Mouse (Mus musculus): ENCODE results near the gene Trem3. TPM values are rescaled to one million over a fixed set of nuclear protein-coding genes. Genes with fewer than 3 reads are reported as not detected.

The Trem3 gene
- polyA plus RNA-seq, 1 experiment from 2014 or later: not detected

DNA sequence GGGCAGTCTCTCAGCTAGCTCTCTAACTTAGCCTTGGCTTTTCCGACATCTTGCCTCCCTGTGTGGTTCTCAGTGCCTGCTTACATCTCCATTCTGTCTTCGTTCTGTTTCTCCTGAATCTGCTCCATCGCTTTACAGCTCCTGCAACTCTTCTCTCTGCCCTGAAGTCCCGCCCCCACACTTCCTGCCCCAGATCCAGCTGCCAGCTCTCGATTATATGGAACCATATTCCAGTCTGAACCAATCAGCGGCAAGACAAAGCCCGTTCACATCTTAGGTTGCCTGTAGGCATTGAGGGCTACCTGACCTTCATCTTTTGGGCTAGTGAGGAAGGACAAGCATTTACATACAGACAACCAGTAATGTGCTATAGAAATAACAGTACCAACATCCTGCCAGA is 3.1 kb downstream of the Trem3 start:
- no peak overlapping the region for H3K4me3 ChIP-seq
- no peak overlapping the region for H3K27ac ChIP-seq
- no peak for DNase-seq (ENCODE audit: low spot score)
- no peaks in the 10 kb centered on the region for H3K9me3 ChIP-seq
- no peaks in the 10 kb centered on the region for H3K36me3 ChIP-seq
- H3K4me1 ChIP-seq (replicated peaks): peaks cover 7% of the 10 kb centered on the region; the same call in 1 of the 2 replicates
- WGBS: 88% methylated on average over 7 of the region's 7 CpGs
- H3K27me3 ChIP-seq (ENCODE audit: insufficient read depth, poor library complexity, severe bottlenecking): no peaks in the 10 kb centered on the region

- Histone ChIP-seq H3K4me1 (replicated peaks) (peaks cover 7% of the 10 kb centered on the region; the same call in 1 of the 2 replicates), H3K27ac (no peak overlapping the region), H3K9me3 (peaks cover 11% of the 10 kb centered on the region), H3K27me3 (ENCODE audit: insufficient read depth, poor library complexity, severe bottlenecking) (no peaks in the 10 kb centered on the region), H3K36me3 (no peaks in the 10 kb centered on the region), H3K4me3 (no peak overlapping the region)
- DNase-seq (ENCODE audit: low spot score): no peak
These were observed 9.0 kb downstream of the Trem3 start for GRCm38 (mm10) chr17:48256575-48256974.

DNA sequence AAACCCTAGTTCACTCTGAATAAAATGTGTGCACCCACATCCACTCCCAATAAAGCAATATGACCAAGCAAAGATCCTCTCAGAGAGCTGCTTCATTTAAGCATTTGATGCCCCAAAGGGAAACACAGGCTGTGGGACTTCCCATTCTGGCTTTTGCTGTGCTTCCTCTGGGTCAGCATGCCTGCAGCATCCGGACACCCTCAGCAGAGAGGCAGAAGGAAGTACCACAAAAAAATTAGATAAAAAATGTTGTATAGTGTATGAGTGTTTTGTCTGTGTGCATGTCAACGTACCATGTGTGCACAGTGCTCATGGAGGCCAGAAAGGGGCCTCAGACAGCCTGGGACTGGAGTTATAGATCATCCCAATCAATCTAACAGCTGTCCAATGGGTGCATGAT is 14.3 kb downstream of the Trem3 start:
- Histone ChIP-seq H3K27ac (no peak overlapping the region), H3K4me3 (no peak overlapping the region), H3K36me3 (no peaks in the 10 kb centered on the region), H3K4me1 (replicated peaks) (0 out of 2 replicates have a peak, but pooled peaks cover 11% of the 10 kb centered on the region), H3K9me3 (peaks cover 11% of the 10 kb centered on the region), H3K27me3 (ENCODE audit: insufficient read depth, poor library complexity, severe bottlenecking) (no peaks in the 10 kb centered on the region)
- 85% methylated on average over 2 of the region's 2 CpGs for WGBS
- DNase-seq (ENCODE audit: low spot score): no peak

- Histone ChIP-seq H3K27me3 (ENCODE audit: insufficient read depth, poor library complexity, severe bottlenecking) (no peaks in the 10 kb centered on the region), H3K4me3 (no peak within 1 kb of the TSS), H3K36me3 (no peaks in the 10 kb centered on the region), H3K9me3 (peaks cover 11% of the 10 kb centered on the region), H3K4me1 (replicated peaks) (0 out of 2 replicates have a peak, but pooled peaks cover 11% of the 10 kb centered on the region), H3K27ac (no peak within 1 kb of the TSS)
- DNase-seq (ENCODE audit: low spot score): no peak
- WGBS: 85% methylated on average over 3 of the region's 3 CpGs
These were observed 16.3 kb downstream of the Trem3 start, which contains the start of gene Treml4 for GRCm38 (mm10) chr17:48263741-48264362. Gene Treml4, plus strand, starts transcription at chr17:48264295.

- H3K36me3 ChIP-seq: no peaks in the 10 kb centered on the region
- DNase-seq (ENCODE audit: low spot score): no peak
- H3K4me1 ChIP-seq (replicated peaks): 0 out of 2 replicates have a peak, but pooled peaks cover 11% of the 10 kb centered on the region
- H3K27me3 ChIP-seq (ENCODE audit: insufficient read depth, poor library complexity, severe bottlenecking): no peaks in the 10 kb centered on the region
- H3K9me3 ChIP-seq: peaks cover 3% of the 10 kb centered on the region
- no peak overlapping the region for H3K27ac ChIP-seq
- no peak overlapping the region for H3K4me3 ChIP-seq
- 94% methylated on average over 7 of the region's 7 CpGs for WGBS
These were observed 17.1 kb downstream of the Trem3 start for GRCm38 (mm10) chr17:48264662-48265061.

DNA sequence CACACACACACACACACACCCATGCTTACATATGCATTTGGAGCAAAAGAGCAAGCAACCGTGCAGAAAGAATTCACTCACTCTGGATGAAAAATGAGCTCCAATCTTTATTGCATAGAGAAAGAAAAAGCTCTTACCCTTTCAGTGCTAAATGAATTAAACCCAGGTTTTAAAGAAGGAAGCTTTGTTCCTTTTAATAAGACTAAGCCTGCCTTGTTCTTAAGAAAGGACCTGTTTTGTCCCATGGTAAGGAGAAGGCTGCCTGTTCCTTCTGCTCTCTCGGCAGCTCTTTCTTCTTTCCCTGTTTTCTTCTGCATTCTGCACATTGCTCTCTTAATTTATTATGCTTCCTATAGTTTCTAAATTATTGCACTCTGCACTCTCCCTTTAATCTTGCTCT is 18.6 kb downstream of the Trem3 start:
- Histone ChIP-seq H3K36me3 (no peaks in the 10 kb centered on the region), H3K27ac (no peak overlapping the region), H3K4me1 (replicated peaks) (0 out of 2 replicates have a peak, but pooled peaks cover 11% of the 10 kb centered on the region), H3K27me3 (ENCODE audit: insufficient read depth, poor library complexity, severe bottlenecking) (no peaks in the 10 kb centered on the region), H3K4me3 (no peak overlapping the region), H3K9me3 (no peaks in the 10 kb centered on the region)
- WGBS: 46% methylated on average over 2 of the region's 2 CpGs
- DNase-seq (ENCODE audit: low spot score): no peak

- H3K9me3 ChIP-seq: no peaks in the 10 kb centered on the region
- H3K27ac ChIP-seq: no peak overlapping the region
- 57% methylated on average over 2 of the region's 2 CpGs for WGBS
- 0 out of 2 replicates have a peak, but pooled peaks cover 11% of the 10 kb centered on the region for H3K4me1 ChIP-seq (replicated peaks)
- DNase-seq (ENCODE audit: low spot score): no peak
- no peaks in the 10 kb centered on the region for H3K27me3 ChIP-seq (ENCODE audit: insufficient read depth, poor library complexity, severe bottlenecking)
- no peak overlapping the region for H3K4me3 ChIP-seq
- H3K36me3 ChIP-seq: no peaks in the 10 kb centered on the region
These were observed 19.2 kb downstream of the Trem3 start for GRCm38 (mm10) chr17:48266610-48267304.

DNA sequence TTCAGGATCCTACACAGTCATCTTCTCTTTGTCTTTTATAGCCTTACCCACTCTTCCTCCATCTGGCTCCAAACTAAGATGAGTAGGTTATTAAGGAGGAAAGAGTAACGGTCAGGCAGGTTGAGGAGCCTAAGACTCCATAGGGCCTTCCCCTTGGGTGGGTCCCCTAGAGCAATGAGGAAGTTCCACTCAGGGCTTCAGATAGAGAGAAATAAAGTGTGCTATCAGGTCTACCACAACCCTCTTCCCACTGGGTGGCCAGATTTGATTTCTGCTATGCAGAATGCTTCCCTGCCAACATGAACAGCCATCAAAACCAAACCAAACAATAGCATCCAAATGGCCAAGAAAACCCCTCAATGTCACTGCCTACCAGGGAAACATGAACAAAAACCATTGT is 20.0 kb downstream of the Trem3 start:
- 88% methylated on average over 1 of the region's 1 CpGs for WGBS

GRCm38 (mm10) chr17:48268276-48268675 is 20.7 kb downstream of the Trem3 start:
- Histone ChIP-seq H3K9me3 (no peaks in the 10 kb centered on the region), H3K36me3 (no peaks in the 10 kb centered on the region), H3K27ac (no peak overlapping the region), H3K4me3 (no peak overlapping the region), H3K27me3 (ENCODE audit: insufficient read depth, poor library complexity, severe bottlenecking) (no peaks in the 10 kb centered on the region), H3K4me1 (replicated peaks) (0 out of 2 replicates have a peak, but pooled peaks cover 11% of the 10 kb centered on the region)
- DNase-seq (ENCODE audit: low spot score): no peak

More for the DNA sequence above, 20.0 kb downstream of the Trem3 start:
- no peaks in the 10 kb centered on the region for H3K27me3 ChIP-seq (ENCODE audit: insufficient read depth, poor library complexity, severe bottlenecking)
- no peak overlapping the region for H3K4me3 ChIP-seq
- no peak overlapping the region for H3K27ac ChIP-seq
- no peaks in the 10 kb centered on the region for H3K9me3 ChIP-seq
- H3K36me3 ChIP-seq: no peaks in the 10 kb centered on the region
- DNase-seq (ENCODE audit: low spot score): no peak
- 0 out of 2 replicates have a peak, but pooled peaks cover 11% of the 10 kb centered on the region for H3K4me1 ChIP-seq (replicated peaks)

DNA sequence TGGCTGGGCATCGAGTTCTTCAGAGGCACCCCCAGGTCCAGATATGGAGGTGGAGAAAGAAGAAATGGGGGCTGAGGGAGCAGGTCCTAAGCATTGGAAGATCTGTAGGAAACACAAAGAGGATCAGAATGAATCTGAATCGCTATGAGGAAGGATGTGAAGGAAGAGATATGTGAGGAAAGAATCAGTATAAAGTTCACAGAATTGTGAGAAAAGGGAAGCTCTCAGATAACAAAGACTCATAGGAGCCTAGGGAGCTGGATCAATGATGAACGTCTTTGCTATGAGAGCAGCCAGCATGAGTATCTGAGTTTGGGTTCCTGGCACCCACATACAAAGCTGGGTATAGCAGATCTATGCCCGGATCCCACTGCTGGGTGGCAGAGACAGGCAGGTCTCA is 22.3 kb downstream of the Trem3 start:
- WGBS: 72% methylated on average over 4 of the region's 4 CpGs
- Histone ChIP-seq H3K4me3 (no peak overlapping the region), H3K9me3 (no peaks in the 10 kb centered on the region), H3K27me3 (ENCODE audit: insufficient read depth, poor library complexity, severe bottlenecking) (no peaks in the 10 kb centered on the region), H3K36me3 (no peaks in the 10 kb centered on the region), H3K27ac (no peak overlapping the region), H3K4me1 (replicated peaks) (0 out of 2 replicates have a peak, but pooled peaks cover 11% of the 10 kb centered on the region)
- DNase-seq (ENCODE audit: low spot score): no peak

GRCm38 (mm10) chr17:48272158-48272557 is 24.6 kb downstream of the Trem3 start:
- no peak overlapping the region for H3K27ac ChIP-seq

GRCm38 (mm10) chr17:48272598-48272997 is 25.0 kb downstream of the Trem3 start:
- H3K27ac ChIP-seq: no peak overlapping the region
- no peaks in the 10 kb centered on the region for H3K4me1 ChIP-seq (replicated peaks)
- no peak for DNase-seq (ENCODE audit: low spot score)
- 91% methylated on average over 4 of the region's 4 CpGs for WGBS
- no peak overlapping the region for H3K4me3 ChIP-seq
- no peaks in the 10 kb centered on the region for H3K36me3 ChIP-seq
- no peaks in the 10 kb centered on the region for H3K9me3 ChIP-seq
- no peaks in the 10 kb centered on the region for H3K27me3 ChIP-seq (ENCODE audit: insufficient read depth, poor library complexity, severe bottlenecking)

More at GRCm38 (mm10) chr17:48272158-48272557, 24.6 kb downstream of the Trem3 start:
- Histone ChIP-seq H3K4me3 (no peak overlapping the region), H3K4me1 (replicated peaks) (no peaks in the 10 kb centered on the region), H3K9me3 (no peaks in the 10 kb centered on the region), H3K36me3 (no peaks in the 10 kb centered on the region), H3K27me3 (ENCODE audit: insufficient read depth, poor library complexity, severe bottlenecking) (no peaks in the 10 kb centered on the region)
- DNase-seq (ENCODE audit: low spot score): no peak
- 80% methylated on average over 5 of the region's 5 CpGs for WGBS

GRCm38 (mm10) chr17:48274098-48274497 is 26.5 kb downstream of the Trem3 start:
- no peaks in the 10 kb centered on the region for H3K27me3 ChIP-seq (ENCODE audit: insufficient read depth, poor library complexity, severe bottlenecking)
- H3K4me3 ChIP-seq: no peak overlapping the region
- no peaks in the 10 kb centered on the region for H3K9me3 ChIP-seq
- no peaks in the 10 kb centered on the region for H3K4me1 ChIP-seq (replicated peaks)
- 73% methylated on average over 4 of the region's 4 CpGs for WGBS
- H3K27ac ChIP-seq: no peak overlapping the region
- no peak for DNase-seq (ENCODE audit: low spot score)
- no peaks in the 10 kb centered on the region for H3K36me3 ChIP-seq

Measured in hindbrain, embryonic 10.5 days (tissue).